Mouse (Mus musculus): ENCODE measurements around the gene Traf5. TPM values are rescaled to one million over a fixed set of nuclear protein-coding genes. Genes with fewer than 3 reads are reported as not detected.

The Traf5 gene
- polyA plus RNA-seq, 1 experiment from 2014 or later = 17.2 TPM

DNA sequence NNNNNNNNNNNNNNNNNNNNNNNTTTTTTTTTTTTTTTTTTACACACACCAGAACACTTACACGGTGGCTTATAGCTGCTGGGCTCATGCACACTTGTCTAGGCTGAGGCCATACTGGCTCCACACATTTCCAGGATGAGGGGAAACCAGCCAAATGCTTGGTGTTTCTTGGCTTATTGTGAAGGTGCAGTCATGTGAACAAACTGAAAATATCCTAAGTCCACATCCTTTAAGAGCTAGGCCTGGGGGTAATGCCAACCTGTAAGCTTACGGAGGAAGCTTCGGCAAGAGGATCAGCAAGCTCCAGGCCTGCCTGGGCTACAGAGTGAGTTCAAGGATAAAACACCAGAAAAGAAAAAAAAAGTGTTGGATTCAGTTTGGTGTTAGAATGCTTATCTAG, 135.0 kb downstream of the Traf5 start:
- WGBS = 88% methylated on average over 3 of the region's 3 CpGs
- Histone ChIP-seq H3K27me3 (0 out of 2 replicates have a peak, but pooled peaks cover 3% of the 10 kb centered on the region), H3K27ac (no peak overlapping the region), H3K4me1 (no peaks in the 10 kb centered on the region), H3K4me2 (no peak overlapping the region), H3K4me3 (no peak overlapping the region), H3K9me3 (no peaks in the 10 kb centered on the region), H3K36me3 (no peaks in the 10 kb centered on the region), H3K9ac (no peak overlapping the region)
- no peak for ATAC-seq (ENCODE audit: insufficient number of reproducible peaks, insufficient read depth, low FRiP score, low TSS enrichment, low read depth)

DNA sequence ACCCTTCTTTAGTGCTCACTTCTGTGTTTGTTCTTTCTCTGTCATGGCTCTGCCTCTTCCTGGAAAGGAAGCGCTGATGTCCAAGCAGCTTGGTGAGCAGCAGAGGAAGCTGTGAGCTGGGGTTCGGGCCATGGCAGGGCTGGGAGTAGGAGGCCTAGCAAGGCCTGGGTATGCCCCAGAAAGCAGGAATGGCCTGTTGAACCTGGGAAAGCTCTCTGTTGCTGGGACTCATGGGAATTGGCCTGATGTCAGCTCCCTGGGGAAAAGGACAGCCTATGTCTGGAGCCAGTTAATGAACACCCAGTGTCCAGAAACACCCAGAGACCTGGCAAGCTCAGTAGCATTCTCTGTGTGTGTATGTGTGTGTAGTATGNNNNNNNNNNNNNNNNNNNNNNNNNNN, 135.5 kb downstream of the Traf5 start:
- Histone ChIP-seq H3K4me3 (no peak overlapping the region), H3K4me1 (no peaks in the 10 kb centered on the region), H3K9me3 (no peaks in the 10 kb centered on the region), H3K36me3 (no peaks in the 10 kb centered on the region), H3K27me3 (0 out of 2 replicates have a peak, but pooled peaks cover 3% of the 10 kb centered on the region), H3K9ac (no peak overlapping the region), H3K27ac (no peak overlapping the region), H3K4me2 (no peak overlapping the region)
- WGBS = 94% methylated on average over 2 of the region's 2 CpGs
- ATAC-seq (ENCODE audit: insufficient number of reproducible peaks, insufficient read depth, low FRiP score, low TSS enrichment, low read depth) = no peak

- Histone ChIP-seq H3K4me1 (no peaks in the 10 kb centered on the region), H3K27ac (peak overlapping the region; percentile 2; the same call in 1 of the 2 replicates), H3K9ac (no peak overlapping the region), H3K27me3 (0 out of 2 replicates have a peak, but pooled peaks cover 3% of the 10 kb centered on the region), H3K9me3 (no peaks in the 10 kb centered on the region), H3K4me2 (no peak overlapping the region), H3K36me3 (no peaks in the 10 kb centered on the region), H3K4me3 (no peak overlapping the region)
- 70% methylated on average over 3 of the region's 3 CpGs for WGBS
- 0 out of 2 replicates have a peak, but pooled peaks have one; percentile 13 for ATAC-seq (ENCODE audit: insufficient number of reproducible peaks, insufficient read depth, low FRiP score, low TSS enrichment, low read depth)
Measured at GRCm38 (mm10) chr1:191956261-191956660, 136.1 kb downstream of the Traf5 start.

DNA sequence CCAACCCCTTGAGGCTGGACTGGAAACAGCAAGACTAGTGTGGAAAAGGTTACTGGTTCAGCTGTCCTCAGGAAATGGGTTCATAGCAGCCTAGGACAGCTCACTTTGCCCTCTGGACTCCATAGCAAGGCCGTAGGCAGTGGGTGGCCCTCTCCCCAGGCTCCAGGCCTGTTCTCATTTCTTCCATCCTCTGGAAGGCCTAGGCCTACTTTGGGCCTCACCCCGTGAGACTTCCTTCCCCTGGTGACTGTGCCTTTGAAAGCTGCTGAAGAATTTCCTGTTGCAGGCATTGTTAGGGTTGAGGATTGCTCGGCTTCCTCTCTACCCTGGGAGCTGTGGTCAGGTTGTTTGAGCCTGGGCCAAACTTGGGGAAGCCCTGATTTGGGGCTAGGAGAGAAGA, 137.3 kb downstream of the Traf5 start:
- Histone ChIP-seq H3K36me3 (no peaks in the 10 kb centered on the region), H3K4me1 (no peaks in the 10 kb centered on the region), H3K27ac (no peak overlapping the region), H3K4me2 (no peak overlapping the region), H3K4me3 (no peak overlapping the region), H3K27me3 (no peaks in the 10 kb centered on the region), H3K9ac (no peak overlapping the region), H3K9me3 (no peaks in the 10 kb centered on the region)
- WGBS = 55% methylated on average over 3 of the region's 3 CpGs
- no peak for ATAC-seq (ENCODE audit: insufficient number of reproducible peaks, insufficient read depth, low FRiP score, low TSS enrichment, low read depth)

DNA sequence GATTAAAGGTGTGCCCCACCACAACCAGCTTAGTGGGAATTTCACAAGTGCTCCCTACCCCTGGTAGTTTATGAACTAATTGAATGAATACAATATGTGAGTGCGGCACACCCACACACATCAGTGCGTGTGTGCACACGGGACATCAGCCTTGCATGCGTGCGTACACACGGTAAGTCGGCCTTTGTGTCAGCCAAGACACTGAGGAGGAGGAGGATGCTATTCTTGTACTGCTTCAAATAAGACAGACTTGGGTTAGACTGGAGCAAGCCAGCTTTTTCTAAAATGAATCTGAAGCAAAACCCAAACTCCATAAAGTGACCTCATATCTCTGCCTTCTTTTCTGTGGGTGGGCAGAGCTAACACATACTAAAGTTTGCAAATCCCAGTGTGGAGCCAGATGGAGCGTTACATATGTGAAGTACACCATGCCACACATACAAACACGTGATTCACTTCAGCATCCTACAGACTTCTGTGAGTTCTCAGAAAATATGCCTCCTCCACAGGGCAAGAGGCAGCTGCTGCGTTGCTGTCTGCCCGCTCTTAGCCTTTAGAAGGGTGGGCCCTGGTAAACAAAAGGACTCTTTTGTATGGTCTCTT, 139.5 kb downstream of the Traf5 start:
- ATAC-seq (ENCODE audit: insufficient number of reproducible peaks, insufficient read depth, low FRiP score, low TSS enrichment, low read depth) = no peak
- Histone ChIP-seq H3K4me1 (no peaks in the 10 kb centered on the region), H3K4me2 (no peak overlapping the region), H3K27me3 (no peaks in the 10 kb centered on the region), H3K9ac (no peak overlapping the region), H3K9me3 (no peaks in the 10 kb centered on the region), H3K4me3 (no peak overlapping the region), H3K36me3 (no peaks in the 10 kb centered on the region), H3K27ac (no peak overlapping the region)
- 91% methylated on average over 11 of the region's 11 CpGs for WGBS

DNA sequence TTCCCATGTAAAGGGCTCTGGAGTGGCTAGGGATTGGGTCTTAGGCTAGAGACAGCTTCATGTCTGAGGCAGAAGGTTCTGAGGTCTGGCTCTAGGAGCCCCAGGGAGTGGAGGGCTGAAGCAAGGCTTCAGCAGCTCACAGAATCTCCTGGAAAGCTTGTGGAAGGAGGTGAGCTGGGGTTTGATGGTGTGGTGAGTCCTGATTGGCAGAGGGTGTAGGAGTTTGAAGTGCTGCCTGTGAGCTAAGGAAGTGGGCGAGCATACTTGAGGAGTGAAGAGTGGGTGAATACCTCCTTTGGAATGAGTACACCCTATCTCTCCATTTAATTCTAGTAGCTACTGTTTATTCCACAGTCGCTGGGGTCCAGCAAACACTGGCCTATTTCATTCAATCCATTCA, 141.7 kb downstream of the Traf5 start:
- Histone ChIP-seq H3K4me1 (no peaks in the 10 kb centered on the region), H3K4me2 (no peak overlapping the region), H3K9me3 (no peaks in the 10 kb centered on the region), H3K4me3 (no peak overlapping the region), H3K27me3 (no peaks in the 10 kb centered on the region), H3K9ac (no peak overlapping the region), H3K36me3 (no peaks in the 10 kb centered on the region), H3K27ac (no peak overlapping the region)
- 61% methylated on average over 2 of the region's 2 CpGs for WGBS
- ATAC-seq (ENCODE audit: insufficient number of reproducible peaks, insufficient read depth, low FRiP score, low TSS enrichment, low read depth) = no peak

GRCm38 (mm10) chr1:191948600-191948999, 143.8 kb downstream of the Traf5 start:
- 80% methylated on average over 8 of the region's 8 CpGs for WGBS
- Histone ChIP-seq H3K4me2 (no peak overlapping the region), H3K4me1 (no peaks in the 10 kb centered on the region), H3K27ac (no peak overlapping the region), H3K36me3 (no peaks in the 10 kb centered on the region), H3K4me3 (no peak overlapping the region), H3K9ac (no peak overlapping the region), H3K9me3 (no peaks in the 10 kb centered on the region), H3K27me3 (no peaks in the 10 kb centered on the region)
- no peak for ATAC-seq (ENCODE audit: insufficient number of reproducible peaks, insufficient read depth, low FRiP score, low TSS enrichment, low read depth)

DNA sequence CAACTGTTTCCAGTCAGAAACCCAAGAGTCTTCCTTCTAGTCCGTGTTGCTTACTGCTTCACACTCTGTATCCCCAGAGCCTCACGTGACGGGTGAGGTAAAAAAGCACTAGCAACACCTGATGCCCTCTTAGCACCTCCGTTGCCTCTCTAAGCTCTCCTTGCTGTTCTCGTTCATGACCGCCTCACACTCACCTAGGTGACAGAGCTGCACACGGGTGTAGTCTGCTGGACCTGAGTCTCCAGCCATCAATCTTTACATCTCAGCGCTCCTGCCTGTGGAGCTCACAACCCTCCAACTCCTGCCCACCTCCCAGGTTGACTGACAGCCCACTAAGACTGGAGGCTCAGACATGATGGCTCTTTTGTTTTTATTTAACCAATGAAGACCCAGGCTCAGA, 144.6 kb downstream of the Traf5 start:
- Histone ChIP-seq H3K4me1 (no peaks in the 10 kb centered on the region), H3K4me3 (no peak overlapping the region), H3K9ac (no peak overlapping the region), H3K36me3 (no peaks in the 10 kb centered on the region), H3K9me3 (no peaks in the 10 kb centered on the region), H3K27ac (no peak overlapping the region), H3K4me2 (no peak overlapping the region), H3K27me3 (no peaks in the 10 kb centered on the region)
- no peak for ATAC-seq (ENCODE audit: insufficient number of reproducible peaks, insufficient read depth, low FRiP score, low TSS enrichment, low read depth)
- 74% methylated on average over 8 of the region's 8 CpGs for WGBS

Small RNAs within 50 kb of the gene (microRNA-seq; reads per million reads assigned to microRNA genes)
- gene Mir3473c = not detected

Other genes starting within 250 kb of the Traf5 start
- 1.7 and 2.0 TPM in 2 replicates for gene Slc30a1, start 185.8 kb downstream of the Traf5 start, polyA plus RNA-seq (2015; fragmentation: Nextera tagmentation; extraction: Ambion mirVana)
- 1.7 and 3.8 TPM in 2 replicates for gene Rd3, start 115.2 kb downstream of the Traf5 start, polyA plus RNA-seq (2015; fragmentation: Nextera tagmentation; extraction: Ambion mirVana)
- 28.3 and 28.5 TPM in 2 replicates for gene Rcor3, start 45.5 kb upstream of the Traf5 start, polyA plus RNA-seq (2015; fragmentation: Nextera tagmentation; extraction: Ambion mirVana)
- gene Kcnh1, start 98.2 kb upstream of the Traf5 start, polyA plus RNA-seq (2015; fragmentation: Nextera tagmentation; extraction: Ambion mirVana) = 1.3 TPM in 2 replicates

Data from embryonic facial prominence, embryonic 13.5 days (tissue).